In genomic region chr14:54994869-54995186, GRCm38 (mm10) we compare ENCODE assay signal across 15 mouse cellular contexts. TPM values are rescaled to one million over a fixed set of nuclear protein-coding genes. Genes with fewer than 3 reads are reported as not detected.
DNase-seq lines count a peak whose midpoint lies in the region; ATAC-seq lines count a peak whose summit lies in the region.
"Had no signal": no experiment of that assay in that cellular context is flagged by ENCODE, and none has a peak within 500 bp of the region (broad histone marks: within the 10 kb centered on the region; RNA-seq: fewer than 3 reads in every experiment).

No protein-coding gene starts in this region.

- no peaks in the 10 kb centered on the region for H3K9me3 ChIP-seq in embryonic facial prominence, embryonic 12.5 days
- H3K9me3 ChIP-seq in heart, embryonic 16.5 days (replicated peaks; ENCODE audit: control insufficient read depth, low read length): no peaks in the 10 kb centered on the region
- no peaks in the 10 kb centered on the region for H3K9me3 ChIP-seq in midbrain, embryonic 11.5 days (ENCODE audit: control insufficient read depth, low read length)
- H3K9me3 ChIP-seq: embryonic facial prominence, embryonic 15.5 days had no signal

- H3K27ac ChIP-seq in embryonic facial prominence, embryonic 12.5 days: peak overlapping the region; percentile 75; the same call in 1 of the 2 replicates
- H3K27ac ChIP-seq in heart, embryonic 16.5 days (ENCODE audit: low read length): peak overlapping the region; percentile 98
- H3K27ac ChIP-seq in midbrain, embryonic 11.5 days (ENCODE audit: low read depth, low read length): peak overlapping the region; percentile 89

- H3K4me2 ChIP-seq in embryonic facial prominence, embryonic 12.5 days (replicated peaks): no peak overlapping the region
- peak overlapping the region; percentile 67 for H3K4me2 ChIP-seq in heart, embryonic 16.5 days (ENCODE audit: low read depth, low read length)
- no peak overlapping the region for H3K4me2 ChIP-seq in midbrain, embryonic 11.5 days
- H3K4me2 ChIP-seq: embryonic facial prominence, embryonic 15.5 days had no signal

- H3K4me1 ChIP-seq in embryonic facial prominence, embryonic 12.5 days: peaks cover 28% of the 10 kb centered on the region
- peaks cover 25% of the 10 kb centered on the region for H3K4me1 ChIP-seq in heart, embryonic 16.5 days (ENCODE audit: control insufficient read depth, insufficient read depth, low read length)
- peaks cover 32% of the 10 kb centered on the region for H3K4me1 ChIP-seq in midbrain, embryonic 11.5 days (ENCODE audit: control insufficient read depth, insufficient read depth, low read length)

- no peaks in the 10 kb centered on the region for H3K27me3 ChIP-seq in embryonic facial prominence, embryonic 12.5 days
- H3K27me3 ChIP-seq in heart, embryonic 16.5 days (ENCODE audit: control insufficient read depth, insufficient read depth, low read length): no peaks in the 10 kb centered on the region
- no peaks in the 10 kb centered on the region for H3K27me3 ChIP-seq in midbrain, embryonic 11.5 days (ENCODE audit: control insufficient read depth, insufficient read depth, low read length)
- H3K27me3 ChIP-seq: embryonic facial prominence, embryonic 15.5 days had no signal

- ATAC-seq in embryonic facial prominence, embryonic 12.5 days (ENCODE audit: insufficient number of reproducible peaks, insufficient read depth, low FRiP score, low TSS enrichment): no peak
- peak; percentile 19 for ATAC-seq in heart, embryonic 16.5 days (replicated peaks; ENCODE audit: extremely low read depth, insufficient read depth, low FRiP score)
- peak; percentile 47 for ATAC-seq in midbrain, embryonic 11.5 days (ENCODE audit: low FRiP score)
- no peak for ATAC-seq in erythroid progenitor cell, adult 5-6 weeks (replicated peaks; ENCODE audit: low FRiP score, poor library complexity, severe bottlenecking)

- DNase-seq in heart, adult 11 months: peak; percentile 93
- no peak for DNase-seq in heart, adult 9 months (ENCODE audit: low spot score in 2 of 2)
- DNase-seq in midbrain, embryonic 11.5 days (ENCODE audit: low spot score, missing footprints): peak; percentile 89
- no peak for DNase-seq in left cerebral cortex, postnatal 4 days
- DNase-seq in urinary bladder, postnatal 36 days (ENCODE audit: low spot score in 2 of 2): no peak
- DNase-seq: adrenal gland, postnatal 10 days; cerebellum, adult 11-12 months; liver; thymus, postnatal 36 days had no signal

- no peak overlapping the region for H3K4me3 ChIP-seq in embryonic facial prominence, embryonic 12.5 days
- peak overlapping the region; percentile 63 for H3K4me3 ChIP-seq in heart, embryonic 16.5 days (ENCODE audit: low read length)
- H3K4me3 ChIP-seq in midbrain, embryonic 11.5 days (ENCODE audit: low read depth, low read length): no peak overlapping the region
- H3K4me3 ChIP-seq: embryonic facial prominence, embryonic 15.5 days had no signal

- no peak overlapping the region for H3K9ac ChIP-seq in embryonic facial prominence, embryonic 12.5 days
- H3K9ac ChIP-seq in heart, embryonic 16.5 days (ENCODE audit: low read length): peak overlapping the region; percentile 93
- peak overlapping the region; percentile 59 for H3K9ac ChIP-seq in midbrain, embryonic 11.5 days (ENCODE audit: low read length)
- H3K9ac ChIP-seq: embryonic facial prominence, embryonic 15.5 days had no signal

- intact Hi-C loops in left cerebral cortex, postnatal 4 days (cut with DNase I): no loop called here

- H3K36me3 ChIP-seq in embryonic facial prominence, embryonic 12.5 days: no peaks in the 10 kb centered on the region
- H3K36me3 ChIP-seq in heart, embryonic 16.5 days (ENCODE audit: control insufficient read depth, insufficient read depth): peaks cover 3% of the 10 kb centered on the region; the same call in 1 of the 2 replicates
- H3K36me3 ChIP-seq in midbrain, embryonic 11.5 days (ENCODE audit: control insufficient read depth, insufficient read depth, low read length): no peaks in the 10 kb centered on the region
- H3K36me3 ChIP-seq: embryonic facial prominence, embryonic 15.5 days had no signal

RNA-seq across cellular contexts. Expression of gene Myh7, which starts 0.4 kb away (rescaled TPM):
- 7.6 and 8.3 TPM in 2 replicates for polyA plus RNA-seq in embryonic facial prominence, embryonic 12.5 days (2016; fragmentation: Nextera tagmentation; extraction: Ambion mirVana)
- polyA plus RNA-seq in heart, embryonic 16.5 days (2015; fragmentation: Nextera tagmentation; extraction: Ambion mirVana): 6,075 and 6,619 TPM in 2 replicates
- 0.52 and 1.1 TPM in 2 replicates for polyA plus RNA-seq in midbrain, embryonic 11.5 days (2014; fragmentation: Nextera tagmentation; extraction: Ambion mirVana)
- total RNA-seq in erythroid progenitor cell, adult 5-6 weeks (2015; ENCODE audit: low replicate concordance): not detected in 2 replicates
- not detected in 2 replicates for total RNA-seq in erythroid progenitor cell, adult 5-6 weeks (2017; ENCODE audit: low replicate concordance)
- total RNA-seq in left cerebral cortex, postnatal 4 days (2021): 1 to 10 TPM; 3.9 to 5.5 TPM

RNA-seq across cellular contexts. Expression of gene Gm17428, which starts 18.1 kb away (rescaled TPM):
- polyA plus RNA-seq in embryonic facial prominence, embryonic 12.5 days (2016; fragmentation: Nextera tagmentation; extraction: Ambion mirVana): not detected in 2 replicates
- polyA plus RNA-seq in heart, embryonic 16.5 days (2015; fragmentation: Nextera tagmentation; extraction: Ambion mirVana): not detected in 2 replicates
- not detected in 2 replicates for polyA plus RNA-seq in midbrain, embryonic 11.5 days (2014; fragmentation: Nextera tagmentation; extraction: Ambion mirVana)
- total RNA-seq in erythroid progenitor cell, adult 5-6 weeks (2015; ENCODE audit: low replicate concordance): not detected in 2 replicates
- not detected in 2 replicates for total RNA-seq in erythroid progenitor cell, adult 5-6 weeks (2017; ENCODE audit: low replicate concordance)
- total RNA-seq in left cerebral cortex, postnatal 4 days (2021): not detected
- total RNA-seq: adrenal gland, postnatal 10 days; gastrocnemius, adult 18-20 months had no signal
- polyA plus RNA-seq: embryonic facial prominence, embryonic 15.5 days; intestine, embryonic 14.5 days had no signal

RNA-seq across cellular contexts. Expression of gene Ngdn, which starts 20.4 kb away (rescaled TPM):
- 79.9 and 81.3 TPM in 2 replicates for polyA plus RNA-seq in embryonic facial prominence, embryonic 12.5 days (2016; fragmentation: Nextera tagmentation; extraction: Ambion mirVana)
- 63.3 and 68.1 TPM in 2 replicates for polyA plus RNA-seq in heart, embryonic 16.5 days (2015; fragmentation: Nextera tagmentation; extraction: Ambion mirVana)
- 85.0 and 85.9 TPM in 2 replicates for polyA plus RNA-seq in midbrain, embryonic 11.5 days (2014; fragmentation: Nextera tagmentation; extraction: Ambion mirVana)
- total RNA-seq in erythroid progenitor cell, adult 5-6 weeks (2015; ENCODE audit: low replicate concordance): 15.1 TPM in 2 replicates
- total RNA-seq in erythroid progenitor cell, adult 5-6 weeks (2017; ENCODE audit: low replicate concordance): 4.4 and 10.7 TPM in 2 replicates
- total RNA-seq in left cerebral cortex, postnatal 4 days (2021): 10 to 100 TPM; 26.3 to 29.0 TPM

RNA-seq across cellular contexts. Expression of gene Myh6, which starts 28.1 kb away (rescaled TPM):
- polyA plus RNA-seq in embryonic facial prominence, embryonic 12.5 days (2016; fragmentation: Nextera tagmentation; extraction: Ambion mirVana): 2.2 and 3.2 TPM in 2 replicates
- 2,302 and 2,585 TPM in 2 replicates for polyA plus RNA-seq in heart, embryonic 16.5 days (2015; fragmentation: Nextera tagmentation; extraction: Ambion mirVana)
- 0.51 TPM in 1 of 2 replicates, not detected in the other for polyA plus RNA-seq in midbrain, embryonic 11.5 days (2014; fragmentation: Nextera tagmentation; extraction: Ambion mirVana)
- total RNA-seq in erythroid progenitor cell, adult 5-6 weeks (2015; ENCODE audit: low replicate concordance): not detected in 2 replicates
- not detected in 2 replicates for total RNA-seq in erythroid progenitor cell, adult 5-6 weeks (2017; ENCODE audit: low replicate concordance)
- total RNA-seq in left cerebral cortex, postnatal 4 days (2021): 1 to 10 TPM; 2.7 TPM

RNA-seq across cellular contexts. Expression of gene Cmtm5, which starts 58.8 kb away (rescaled TPM):
- 6.2 and 9.5 TPM in 2 replicates for polyA plus RNA-seq in embryonic facial prominence, embryonic 12.5 days (2016; fragmentation: Nextera tagmentation; extraction: Ambion mirVana)
- polyA plus RNA-seq in heart, embryonic 16.5 days (2015; fragmentation: Nextera tagmentation; extraction: Ambion mirVana): 0.86 and 1.3 TPM in 2 replicates
- 0.19 and 0.71 TPM in 2 replicates for polyA plus RNA-seq in midbrain, embryonic 11.5 days (2014; fragmentation: Nextera tagmentation; extraction: Ambion mirVana)
- total RNA-seq in erythroid progenitor cell, adult 5-6 weeks (2015; ENCODE audit: low replicate concordance): not detected in 2 replicates
- total RNA-seq in erythroid progenitor cell, adult 5-6 weeks (2017; ENCODE audit: low replicate concordance): not detected in 2 replicates
- total RNA-seq in left cerebral cortex, postnatal 4 days (2021): 10 to 100 TPM in 1 of 2 experiments, 1 to 10 TPM in 1; 7.5 to 11.1 TPM

Comparison
In these comparisons a context has a peak if more than half of its experiments do, and no peak if none do; other contexts are left out.
1. DNase-seq: peak in heart, adult 11 months (single experiment) and midbrain, embryonic 11.5 days (single experiment); none in heart, adult 9 months (0 of 2), left cerebral cortex, postnatal 4 days (single experiment) and urinary bladder, postnatal 36 days (0 of 2).
2. ATAC-seq: peak in heart, embryonic 16.5 days (single experiment) and midbrain, embryonic 11.5 days (single experiment); none in embryonic facial prominence, embryonic 12.5 days (single experiment) and erythroid progenitor cell, adult 5-6 weeks (single experiment).
3. RNA of gene Myh7, which starts 0.4 kb away (polyA plus RNA-seq): 6,075 to 6,619 TPM in heart, embryonic 16.5 days; 7.6 to 8.3 TPM in embryonic facial prominence, embryonic 12.5 days and 0.52 to 1.1 TPM in midbrain, embryonic 11.5 days; every median in the first group is over 100 times any median in the second.
4. Peak in every context shown above with its lines, with median percentiles within 50 percentile points of each other: H3K27ac ChIP-seq.